Mouse (Mus musculus) T-cell, adult 2 months (primary cell): ENCODE results near the gene Tanc2.

Experiments used
- DNase-seq: peaks from one replicate; pipeline ENCODE4 v3.0.0; 2022; ENCODE audit warnings: low spot score

The Tanc2 gene

DNA sequence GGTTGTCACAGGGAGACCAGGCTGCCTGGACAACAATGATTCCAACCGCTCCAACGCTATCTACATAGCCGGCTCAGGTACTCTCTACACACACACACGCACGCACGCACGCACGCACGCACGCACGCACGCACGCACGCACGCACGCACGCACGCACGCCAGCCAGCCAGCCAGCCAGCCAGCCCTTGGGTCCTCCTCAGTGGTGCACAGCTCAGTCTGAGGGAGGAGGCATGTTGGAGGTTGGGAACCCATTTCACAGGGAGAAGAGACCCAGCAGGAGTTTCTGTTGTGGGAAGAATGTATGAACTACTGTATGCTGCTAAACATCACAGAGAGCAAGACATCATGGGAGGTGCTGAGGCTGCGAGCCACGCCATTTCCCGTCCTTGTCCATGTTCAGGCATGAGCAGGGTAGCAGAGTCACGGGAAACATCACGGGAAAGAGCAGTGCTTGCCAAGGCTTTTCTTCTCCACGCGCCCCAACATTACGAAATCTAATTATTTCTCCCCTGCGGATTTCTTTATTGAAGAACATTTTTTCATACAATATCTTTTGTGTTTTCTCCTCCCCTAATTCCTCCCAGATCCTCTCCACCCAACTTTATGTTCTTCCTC is 366.1 kb downstream of the Tanc2 start:
- no peak for DNase-seq

DNA sequence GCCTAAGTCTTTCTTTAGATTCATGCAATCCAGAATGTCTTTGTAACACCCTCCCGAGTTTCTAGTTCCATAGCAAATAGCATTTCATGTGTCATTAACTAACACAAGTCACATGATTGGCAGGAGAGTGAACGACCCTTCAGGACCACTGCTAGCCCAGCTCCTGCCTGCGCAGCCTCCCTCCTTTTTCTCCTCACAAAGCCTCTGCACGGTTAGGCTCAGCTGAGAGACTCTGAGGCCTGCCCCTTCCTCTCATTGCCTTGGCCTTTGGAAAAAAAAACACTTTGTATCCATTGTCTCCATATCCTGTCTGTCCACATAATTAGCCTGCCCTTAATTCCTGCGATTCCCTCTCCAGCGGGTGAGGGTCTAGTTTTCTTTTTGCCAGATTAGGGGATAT is 367.7 kb downstream of the Tanc2 start:
- DNase-seq, result no peak

DNA sequence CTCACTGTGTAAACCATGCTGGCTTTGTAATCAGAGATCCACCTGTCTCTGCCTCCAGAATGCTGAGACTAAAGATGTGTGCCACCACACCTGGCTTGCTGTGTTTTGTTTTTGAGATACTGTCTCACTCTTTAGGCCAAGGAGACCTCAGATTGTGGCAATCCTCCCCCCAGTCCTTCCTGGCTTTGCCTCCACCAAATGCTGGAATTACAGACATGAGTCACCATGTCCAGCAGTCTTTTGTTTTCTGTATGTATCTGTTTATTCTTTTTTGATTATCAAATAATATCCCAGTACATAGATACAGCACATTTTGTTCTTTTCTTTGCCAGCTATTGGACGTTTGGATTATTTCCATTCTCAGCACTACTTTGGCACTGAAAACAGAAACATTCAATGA is 368.8 kb downstream of the Tanc2 start:
- no peak for DNase-seq

DNA sequence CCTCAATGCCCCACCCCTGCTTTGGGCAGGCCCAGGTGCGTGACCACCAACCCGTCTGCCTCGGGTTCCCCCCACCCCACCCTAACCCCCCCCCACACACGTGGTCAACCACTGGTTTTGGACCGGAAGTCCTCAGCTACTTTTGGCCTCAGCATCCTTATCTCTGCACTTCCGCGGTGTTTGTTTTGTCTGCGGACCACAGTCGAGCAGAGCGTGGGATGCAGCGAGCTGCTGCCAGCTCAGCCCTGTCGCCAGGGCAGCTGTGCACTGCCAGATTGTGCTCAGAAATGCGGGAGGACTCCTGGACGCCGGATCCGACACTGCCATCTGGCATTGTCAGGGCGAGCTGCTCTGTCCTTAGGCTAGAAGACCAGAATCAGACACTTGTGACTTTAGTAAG is 369.6 kb downstream of the Tanc2 start:
- DNase-seq, result no peak

DNA sequence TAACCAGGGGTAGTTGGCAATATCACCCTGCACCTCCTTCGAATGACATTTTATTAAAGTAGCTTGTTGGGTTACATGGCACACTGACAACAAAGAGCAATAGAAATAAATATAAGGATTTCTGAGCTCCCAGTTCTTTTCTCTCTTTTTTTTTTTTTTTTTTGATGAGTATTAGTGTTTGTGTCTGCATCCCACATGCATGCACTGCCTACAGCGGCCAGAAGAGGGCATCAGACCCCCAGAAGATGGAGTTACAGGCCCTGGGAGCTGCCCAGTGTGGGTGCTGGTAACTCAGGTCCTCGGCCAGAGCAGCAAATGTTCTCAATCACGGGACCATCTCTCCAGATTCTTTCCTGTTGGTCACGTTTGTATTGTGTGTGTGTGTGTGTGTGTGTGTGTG is 374.9 kb downstream of the Tanc2 start:
- DNase-seq, result no peak

DNA sequence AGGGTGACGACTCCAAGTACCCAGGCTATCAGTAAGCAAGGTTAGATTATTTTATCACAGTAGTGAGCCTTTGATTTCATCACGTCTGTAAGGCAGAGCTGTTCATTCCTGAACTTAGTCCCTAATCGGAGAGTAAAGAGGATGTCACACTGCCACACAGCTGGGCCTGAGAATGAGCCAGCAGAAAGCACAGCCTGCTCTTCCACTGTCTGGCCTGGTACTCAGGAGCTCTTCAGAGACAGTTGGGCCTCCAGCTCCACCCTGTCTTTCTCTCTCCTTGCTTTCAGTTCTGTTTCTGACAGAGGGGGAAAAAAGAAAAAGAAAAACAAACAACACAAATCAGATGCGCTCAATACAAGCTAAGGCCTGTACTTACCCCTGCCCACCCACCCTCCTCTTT is 376.5 kb downstream of the Tanc2 start:
- no peak for DNase-seq

DNA sequence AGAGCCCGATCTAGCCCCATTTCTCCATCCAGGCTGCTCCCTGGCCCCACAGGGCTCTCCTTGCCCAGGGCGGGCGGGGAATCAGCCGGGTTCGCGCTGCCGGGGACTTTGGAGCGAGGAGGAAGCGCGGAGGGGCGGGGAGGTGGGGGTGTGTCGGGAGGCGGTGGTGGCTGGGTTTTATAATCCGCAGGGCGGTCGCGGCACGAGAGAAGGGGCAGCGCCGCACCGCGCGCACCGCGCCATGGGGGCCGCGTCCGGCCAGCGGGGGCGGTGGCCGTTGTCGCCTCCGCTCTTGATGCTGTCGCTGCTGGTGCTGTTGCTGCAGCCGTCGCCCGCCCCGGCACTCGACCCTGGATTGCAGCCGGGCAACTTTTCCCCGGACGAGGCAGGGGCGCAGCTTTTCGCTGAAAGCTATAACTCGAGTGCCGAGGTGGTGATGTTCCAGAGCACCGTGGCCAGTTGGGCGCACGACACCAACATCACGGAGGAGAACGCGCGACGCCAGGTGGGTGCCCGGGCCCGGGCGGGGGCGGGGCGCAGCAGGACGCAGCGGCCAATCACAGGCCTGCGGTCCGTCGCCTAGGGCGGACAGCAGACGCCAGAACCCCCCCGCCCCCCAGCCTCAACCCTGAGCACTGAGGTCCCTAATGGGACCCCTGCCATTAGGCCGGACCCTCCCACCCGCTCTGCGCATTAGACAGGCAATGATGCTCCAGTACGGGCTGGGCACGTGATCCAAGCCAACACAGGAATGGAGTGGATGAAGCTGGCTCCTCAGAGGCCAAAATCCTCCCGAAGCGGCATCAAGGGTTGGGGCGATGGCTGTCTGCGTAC is 378.2 kb downstream of the Tanc2 start, which contains the start of gene Ace:
Gene Ace, plus strand, starts transcription at position 205 of the 834 bp plus-strand sequence.
- DNase-seq, result no peak

DNA sequence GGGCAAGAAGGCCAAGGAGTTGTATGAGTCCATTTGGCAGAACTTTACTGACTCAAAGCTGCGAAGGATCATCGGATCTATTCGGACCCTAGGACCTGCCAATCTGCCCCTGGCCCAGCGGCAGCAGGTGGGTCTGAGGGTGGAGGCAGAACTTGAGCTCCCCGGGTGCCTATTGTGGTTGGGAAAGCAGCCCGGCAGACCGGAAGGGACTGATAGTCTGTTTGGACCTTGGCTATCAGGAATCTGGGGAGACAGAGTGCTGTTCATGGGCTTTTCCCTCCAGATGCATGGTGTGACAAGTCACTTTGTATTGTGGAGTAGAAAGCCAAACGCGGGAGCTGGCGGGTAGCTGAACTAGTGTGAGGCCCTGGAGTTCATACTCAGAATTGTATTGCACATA is 379.2 kb downstream of the Tanc2 start:
- no peak for DNase-seq

DNA sequence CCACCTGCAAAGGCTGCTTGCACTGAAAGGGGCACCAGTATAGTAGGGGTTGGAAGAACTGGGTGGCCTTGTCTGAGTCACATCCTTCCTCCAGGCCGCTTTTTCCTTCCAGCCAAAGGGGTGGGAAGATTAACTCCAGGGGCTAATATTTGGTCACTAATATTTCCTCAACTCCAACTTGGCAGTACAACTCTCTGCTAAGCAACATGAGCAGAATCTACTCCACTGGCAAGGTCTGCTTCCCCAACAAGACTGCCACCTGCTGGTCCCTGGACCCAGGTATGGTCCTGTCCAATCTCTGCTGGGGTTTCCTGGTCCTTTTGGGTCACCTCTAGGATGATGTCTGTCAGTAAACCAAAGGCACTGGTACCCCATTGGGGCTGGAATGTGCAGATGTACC is 379.7 kb downstream of the Tanc2 start:
- DNase-seq, result no peak

DNA sequence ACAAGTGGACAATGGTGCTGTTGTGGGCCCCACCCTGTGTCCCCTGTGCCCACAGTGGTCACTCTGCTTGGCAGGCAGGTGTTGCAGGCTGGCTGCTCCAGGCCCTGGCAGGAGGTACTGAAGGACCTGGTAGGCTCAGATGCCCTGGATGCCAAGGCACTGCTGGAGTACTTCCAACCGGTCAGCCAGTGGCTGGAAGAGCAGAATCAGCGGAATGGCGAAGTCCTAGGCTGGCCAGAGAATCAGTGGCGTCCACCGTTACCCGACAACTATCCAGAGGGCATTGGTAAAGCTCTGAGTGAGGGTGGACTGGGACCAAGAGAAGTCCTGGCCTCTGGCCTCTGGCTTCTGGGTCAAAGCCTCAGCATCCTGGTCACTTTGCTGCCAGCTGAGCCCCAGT is 384.8 kb downstream of the Tanc2 start:
- no peak for DNase-seq

DNA sequence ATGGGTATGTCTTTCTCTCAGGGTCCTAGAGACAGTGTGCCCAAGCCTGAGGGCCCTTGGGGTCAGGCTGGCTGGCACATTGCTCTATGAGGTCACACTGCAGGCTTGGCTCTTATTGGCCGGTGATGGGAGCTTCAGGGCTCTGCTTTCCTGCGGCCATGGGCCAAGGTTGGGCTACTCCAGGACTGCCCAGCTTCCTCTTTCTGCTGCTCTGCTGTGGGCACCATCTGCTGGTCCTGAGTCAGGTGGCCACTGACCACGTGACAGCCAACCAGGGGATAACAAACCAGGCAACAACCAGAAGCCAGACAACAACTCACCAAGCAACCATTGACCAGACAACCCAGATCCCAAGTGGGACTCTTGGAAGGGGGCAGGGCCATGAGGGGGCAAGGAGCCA is 385.3 kb downstream of the Tanc2 start:
- no peak for DNase-seq

DNA sequence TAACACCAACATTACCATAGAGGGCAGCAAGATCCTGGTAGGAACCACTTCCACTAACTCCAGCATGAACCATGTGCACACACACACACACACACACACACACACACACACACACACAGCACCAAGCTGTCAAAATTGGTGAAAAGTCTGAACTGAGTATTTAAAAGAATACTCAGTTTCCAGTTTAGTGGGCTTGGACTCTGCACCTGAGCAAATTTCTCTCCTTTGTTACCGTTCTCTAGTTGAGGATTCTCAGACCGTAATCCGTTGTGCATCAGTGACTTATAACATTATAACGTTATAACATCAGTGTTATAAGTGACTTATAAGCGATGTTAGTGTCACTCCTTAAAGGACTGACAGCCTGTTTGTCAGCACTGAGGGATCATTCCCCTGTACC is 385.9 kb downstream of the Tanc2 start:
- no peak for DNase-seq

DNA sequence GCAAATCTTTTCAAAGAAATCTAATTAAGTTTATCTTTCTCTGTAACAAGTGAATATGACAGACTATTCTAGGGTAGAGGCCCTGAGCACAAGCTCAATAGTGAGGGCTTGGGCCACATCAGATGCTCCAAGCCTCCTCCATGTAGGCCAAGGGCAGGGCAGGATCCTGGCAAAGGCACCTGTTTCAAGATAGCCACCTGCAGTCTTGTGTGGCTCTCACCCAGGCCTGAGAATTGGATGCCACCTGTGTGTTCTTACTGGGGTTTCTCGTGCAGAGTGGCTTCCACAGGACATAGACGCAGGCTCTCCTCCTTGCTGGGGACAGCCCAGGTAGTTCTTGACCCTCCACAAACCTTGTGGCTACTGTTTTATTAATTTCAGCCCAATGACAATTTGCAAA is 388.4 kb downstream of the Tanc2 start:
- DNase-seq, result no peak

DNA sequence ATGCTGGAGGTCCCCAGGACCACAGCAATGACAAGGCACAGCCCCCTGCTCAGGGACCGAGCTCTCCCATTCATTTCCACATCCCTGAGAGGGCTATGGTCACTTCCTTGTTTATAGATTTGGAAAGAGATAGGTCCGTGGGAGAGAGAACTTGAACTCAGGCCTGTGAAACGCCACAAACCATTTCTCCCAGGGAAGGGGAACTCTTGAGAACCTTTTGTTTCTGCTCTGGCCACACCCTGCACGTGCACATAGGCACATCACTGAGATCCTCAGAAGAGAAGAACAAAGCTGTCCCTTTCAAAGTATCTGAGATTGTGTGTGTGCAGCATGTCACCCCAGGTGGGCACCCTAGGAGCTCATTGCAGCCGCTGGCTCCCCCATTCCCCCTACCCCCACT is 388.8 kb downstream of the Tanc2 start:
- no peak for DNase-seq
